Mouse (Mus musculus) thymus, postnatal 25 days (tissue): ENCODE measurements around the gene Ubox5.
"Not testable (repeated sequence)": the region's sequence is repeated elsewhere in the genome, so short reads cannot be mapped to it uniquely, and the experiment has no call there.

Experiments
- DNase-seq: peaks from one replicate; pipeline ENCODE4 v3.0.0; 2022

The Ubox5 gene

DNA sequence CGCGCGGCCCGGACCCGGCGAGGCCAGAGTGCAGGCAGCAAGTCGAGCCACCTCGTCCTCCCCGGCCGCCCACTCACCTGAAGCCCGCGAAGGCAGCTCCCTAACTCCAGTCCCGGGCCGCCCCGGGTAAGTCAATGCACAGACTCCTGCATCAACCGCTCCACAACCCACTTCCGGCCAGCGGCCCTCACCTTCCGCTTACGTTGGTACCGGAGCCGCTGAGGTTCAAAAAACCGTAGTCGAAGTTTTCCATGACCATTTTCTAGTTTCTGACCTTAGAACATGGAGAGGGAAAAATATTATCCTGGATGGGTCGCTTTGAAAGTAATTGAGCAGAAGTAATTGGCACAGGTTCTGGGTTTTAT is at the start of gene Ubox5, which contains the start of gene Fastkd5:
Gene Ubox5, minus strand, starts transcription at position 200 of the 365 bp plus-strand sequence.
Gene Fastkd5, minus strand, starts transcription at position 189 of the 365 bp plus-strand sequence.
- peak; percentile 87 for DNase-seq

DNA sequence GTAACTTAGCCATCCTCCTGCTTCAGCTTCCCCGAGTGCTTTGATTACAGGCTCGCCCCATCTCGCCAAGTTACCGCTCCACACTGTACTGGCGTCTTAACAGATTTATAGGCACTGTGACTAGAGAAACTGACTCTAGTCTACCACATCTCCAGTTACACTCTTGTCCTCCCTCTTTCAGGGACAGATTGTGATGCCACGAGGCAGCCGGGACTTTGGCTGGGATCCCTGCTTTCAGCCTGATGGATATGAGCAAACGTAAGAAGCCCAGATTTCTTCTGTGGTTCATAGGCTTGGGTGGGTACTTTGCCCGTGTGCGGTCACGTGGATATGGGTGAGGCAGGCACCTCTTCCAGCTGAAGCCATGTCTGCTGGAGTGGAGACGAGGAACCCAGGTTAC is 49.3 kb upstream of the Ubox5 start:
- DNase-seq, result no peak

DNA sequence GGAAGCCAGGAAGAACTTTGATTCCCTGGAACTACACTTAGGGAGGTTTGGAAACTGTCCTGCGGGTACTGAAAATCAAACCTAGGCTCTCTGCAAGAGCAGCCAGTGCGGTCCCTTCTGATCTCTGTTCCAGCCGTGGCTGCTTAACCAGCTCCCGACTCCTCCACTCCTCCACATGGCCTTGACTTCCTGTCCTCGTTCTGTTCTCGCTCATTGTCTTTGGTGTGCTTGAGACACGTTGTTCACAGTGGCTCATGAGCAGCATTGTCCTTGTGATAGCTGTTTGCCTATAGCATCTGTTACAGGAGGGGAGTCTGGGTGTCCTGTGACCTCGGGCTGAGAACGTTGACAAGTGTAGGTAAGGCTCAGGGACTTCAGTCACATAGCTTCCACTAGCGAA is 47.4 kb upstream of the Ubox5 start:
- no peak for DNase-seq

DNA sequence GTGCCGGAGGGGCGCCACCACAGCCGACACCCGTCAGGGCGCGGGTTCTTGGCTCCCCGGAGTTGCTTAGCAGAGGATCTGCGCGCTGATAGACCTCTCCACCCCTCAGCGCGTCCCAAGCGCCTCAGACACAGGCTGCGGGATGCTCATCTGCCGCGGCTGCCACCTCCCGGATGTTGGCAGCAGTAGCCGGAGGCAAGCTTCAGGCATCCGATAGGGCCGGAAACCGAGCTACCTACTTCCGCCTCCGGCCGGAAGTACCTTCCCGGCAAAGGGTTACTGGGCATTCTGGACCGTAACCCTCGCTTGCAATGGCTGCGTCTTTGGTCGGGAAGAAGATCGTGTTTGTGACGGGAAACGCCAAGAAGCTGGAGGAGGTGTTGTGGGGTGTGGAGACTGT is 37.7 kb upstream of the Ubox5 start, which contains the start of gene Itpa:
Gene Itpa, plus strand, starts transcription at position 52 of the 400 bp plus-strand sequence.
- DNase-seq, result peak; percentile 87

DNA sequence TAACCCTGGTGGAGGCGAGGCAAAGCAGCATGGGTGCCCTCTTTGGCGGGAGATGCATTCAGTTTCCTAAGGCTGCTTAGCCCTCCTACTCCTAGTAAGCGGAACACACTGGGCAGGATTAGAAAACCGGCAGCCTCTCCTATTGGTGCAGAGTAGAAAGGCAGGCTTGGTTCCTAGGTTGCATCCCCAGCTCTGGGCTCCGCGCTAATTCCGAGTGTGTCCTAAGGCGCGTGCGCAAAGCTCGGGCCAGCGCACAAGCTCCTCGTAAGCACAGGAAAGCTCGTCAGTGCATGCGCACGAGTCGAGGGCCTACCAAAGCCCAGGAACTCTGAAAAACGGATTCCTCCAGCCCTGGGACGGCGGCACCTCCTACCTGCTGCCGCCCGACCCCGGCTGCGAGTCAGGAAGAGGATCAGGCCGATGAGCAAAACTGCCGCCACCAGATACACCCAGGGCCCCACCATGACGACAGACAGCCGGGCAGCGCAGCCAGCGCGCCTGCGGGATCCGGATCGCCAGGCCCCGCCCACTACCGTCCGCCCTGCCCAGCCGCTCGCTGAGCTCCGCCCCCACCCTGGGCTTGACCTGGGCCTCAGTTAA is 34.4 kb upstream of the Ubox5 start, which contains the start of gene Ddrgk1:
Gene Ddrgk1, minus strand, starts transcription at position 558 of the 600 bp plus-strand sequence.
- peak; percentile 89 for DNase-seq

DNA sequence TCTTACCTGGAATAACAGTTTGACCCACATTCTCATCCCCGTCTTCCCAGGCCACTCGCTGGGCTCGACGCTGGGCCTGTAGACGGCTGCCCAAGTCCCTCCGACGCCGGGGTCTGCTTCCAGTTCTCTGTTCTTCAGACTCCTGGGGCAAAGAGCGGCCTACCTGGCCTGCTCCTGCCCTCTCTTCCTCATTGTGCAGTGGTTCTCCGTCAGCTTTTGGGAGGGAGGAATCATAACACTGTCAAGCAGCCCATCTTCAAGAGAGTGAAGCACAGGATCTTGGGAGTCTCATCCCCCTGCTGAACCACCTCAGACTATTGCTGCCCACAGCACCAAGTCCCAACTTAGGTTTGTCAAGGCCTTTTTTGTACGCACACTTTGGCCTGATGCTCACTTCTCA is 33.5 kb upstream of the Ubox5 start:
- DNase-seq, result no peak

DNA sequence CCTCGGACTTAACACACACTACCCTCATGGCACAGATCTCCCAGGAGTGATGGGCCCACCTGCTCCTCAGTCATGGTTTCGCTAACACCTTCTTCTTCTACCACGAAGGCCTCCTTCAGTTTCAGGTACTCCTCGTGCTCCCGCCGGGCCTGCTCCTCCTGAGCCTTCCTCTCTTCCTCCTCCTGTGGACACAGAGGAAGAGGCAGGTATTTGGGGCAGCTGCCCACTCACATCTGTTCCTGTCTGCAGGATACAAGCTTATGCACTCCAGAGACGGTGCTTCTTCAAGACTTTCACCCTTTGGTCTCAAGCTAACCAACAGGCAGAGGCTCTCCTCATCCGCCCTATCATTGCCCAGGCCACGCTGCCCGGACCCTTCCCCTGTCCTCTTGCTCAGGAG is 28.7 kb upstream of the Ubox5 start:
- no peak for DNase-seq

DNA sequence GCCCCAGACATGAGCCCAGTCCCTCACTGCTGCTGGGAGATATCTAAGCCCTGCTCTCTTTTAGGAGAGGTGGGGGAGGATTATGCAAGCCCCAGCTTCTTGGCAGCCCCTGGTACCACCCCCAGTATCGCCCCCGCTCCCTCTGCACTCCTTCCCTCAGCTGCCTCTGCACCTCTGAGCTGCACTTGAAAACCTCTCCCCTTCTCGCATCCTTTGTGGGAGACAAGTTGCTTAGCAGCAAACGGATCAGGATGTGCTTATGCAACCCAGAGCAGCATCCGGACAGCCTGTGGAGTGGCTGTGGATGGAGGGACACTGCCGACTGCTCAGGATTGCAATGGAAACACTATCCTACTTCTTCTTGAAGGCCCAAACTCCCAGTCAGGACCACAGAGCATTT is 27.7 kb upstream of the Ubox5 start:
- no peak for DNase-seq

DNA sequence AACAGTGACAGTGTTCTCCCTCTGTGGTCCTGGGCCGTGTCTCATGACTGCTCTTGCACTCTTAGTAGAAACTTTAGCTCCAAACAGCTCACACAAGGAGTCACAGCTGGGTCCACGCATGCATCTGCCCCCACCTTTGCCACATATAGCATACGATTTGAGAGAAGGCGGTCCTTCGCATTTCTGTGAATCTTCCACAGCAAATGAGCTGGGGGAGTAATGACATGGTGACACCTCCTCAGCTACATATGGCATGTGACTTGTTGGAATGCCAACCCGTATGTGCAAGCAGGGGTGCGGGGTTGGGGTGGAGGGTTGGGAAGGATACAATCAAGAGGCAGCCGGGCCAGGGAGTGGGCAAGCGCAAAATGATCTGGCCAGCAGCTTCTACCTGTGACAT is 26.7 kb upstream of the Ubox5 start:
- no peak for DNase-seq

DNA sequence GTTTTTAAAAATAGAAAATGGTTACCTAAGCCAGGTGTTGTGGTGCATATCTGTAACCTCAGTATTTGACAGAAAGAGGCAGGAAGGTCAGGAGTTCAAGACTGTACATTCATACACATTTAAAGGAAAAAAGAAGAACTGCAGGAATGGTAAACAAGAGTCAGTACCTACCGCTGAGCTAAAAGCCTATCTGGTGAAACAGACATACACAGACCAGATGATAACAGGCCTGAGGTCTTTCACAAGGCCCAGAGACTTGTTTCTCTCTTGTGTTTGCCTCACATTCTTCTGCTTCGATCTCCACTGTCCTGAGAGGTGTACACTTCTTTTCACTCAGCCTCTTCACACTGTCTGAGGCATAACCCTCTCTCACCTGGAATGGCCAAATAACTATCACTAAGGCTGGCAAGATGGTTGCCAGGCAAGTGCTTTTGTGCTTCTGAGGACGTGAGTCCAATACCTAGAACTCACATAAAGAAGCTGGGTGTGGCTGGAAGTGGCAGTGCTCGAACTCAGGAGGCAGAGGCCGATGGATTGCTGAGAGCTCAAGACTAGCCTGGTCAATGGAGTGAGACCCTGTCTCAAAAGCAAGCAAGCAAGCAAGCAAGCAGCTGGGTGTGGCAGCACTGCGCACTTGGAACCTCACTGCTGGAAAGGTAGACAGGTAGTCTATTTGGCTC is 26.0 kb upstream of the Ubox5 start:
- DNase-seq, result no peak

DNA sequence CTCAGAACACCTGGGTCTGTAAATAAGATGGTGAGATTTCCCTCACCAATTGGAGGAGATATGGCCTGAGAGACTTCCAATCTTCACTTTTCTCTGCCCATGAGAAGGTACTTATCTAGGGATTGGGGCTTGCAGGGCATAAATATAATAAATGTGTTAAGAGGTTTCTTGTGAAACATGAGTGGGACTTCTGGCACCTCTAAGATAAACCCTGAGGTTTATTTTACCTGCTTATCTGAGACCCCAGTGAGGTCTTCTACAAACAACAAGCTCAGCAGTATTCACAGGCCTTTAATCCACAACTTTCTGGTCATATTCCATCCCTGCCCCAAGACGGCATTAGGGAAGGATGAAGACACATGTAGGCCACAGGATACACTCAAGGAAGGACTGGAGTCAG is 23.9 kb upstream of the Ubox5 start:
- no peak for DNase-seq

DNA sequence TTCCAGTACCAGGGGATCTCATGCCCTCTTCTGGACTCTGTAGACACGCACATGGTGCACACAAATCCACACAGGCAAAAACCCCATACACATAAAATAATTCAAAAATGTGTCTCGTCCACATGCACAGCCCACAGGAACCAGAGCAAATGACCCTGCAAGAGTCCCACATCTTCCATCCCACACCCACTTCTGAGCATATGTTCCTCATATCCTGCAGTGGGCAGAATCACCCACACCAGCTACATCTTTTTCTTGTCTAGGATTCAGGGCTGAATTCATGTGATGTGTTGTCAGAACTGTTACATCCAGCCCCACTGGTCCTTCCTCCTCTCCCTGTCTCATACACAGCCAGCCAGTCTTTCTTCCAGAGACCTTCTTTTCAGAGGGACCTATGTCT is 23.5 kb upstream of the Ubox5 start:
- no peak for DNase-seq

DNA sequence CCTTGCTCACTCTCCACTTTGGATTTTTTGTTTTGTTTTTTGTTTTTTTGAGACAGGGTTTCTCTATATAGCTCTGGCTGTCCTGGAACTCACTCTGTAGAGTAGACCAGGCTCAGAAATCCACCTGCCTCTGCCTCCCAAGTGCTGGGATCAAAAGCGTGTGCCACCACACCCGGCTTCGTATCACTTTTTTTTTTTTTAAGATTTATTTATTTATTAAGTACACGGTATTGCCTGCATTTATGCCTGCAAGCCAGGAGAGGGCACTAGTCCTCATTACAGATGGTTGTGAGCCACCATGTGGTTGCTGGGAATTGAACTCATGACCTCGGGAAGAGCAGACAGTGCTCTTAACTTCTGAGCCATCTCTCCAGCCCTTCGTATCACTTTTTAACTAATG is 19.2 kb upstream of the Ubox5 start:
- not testable (repeated sequence) for DNase-seq

DNA sequence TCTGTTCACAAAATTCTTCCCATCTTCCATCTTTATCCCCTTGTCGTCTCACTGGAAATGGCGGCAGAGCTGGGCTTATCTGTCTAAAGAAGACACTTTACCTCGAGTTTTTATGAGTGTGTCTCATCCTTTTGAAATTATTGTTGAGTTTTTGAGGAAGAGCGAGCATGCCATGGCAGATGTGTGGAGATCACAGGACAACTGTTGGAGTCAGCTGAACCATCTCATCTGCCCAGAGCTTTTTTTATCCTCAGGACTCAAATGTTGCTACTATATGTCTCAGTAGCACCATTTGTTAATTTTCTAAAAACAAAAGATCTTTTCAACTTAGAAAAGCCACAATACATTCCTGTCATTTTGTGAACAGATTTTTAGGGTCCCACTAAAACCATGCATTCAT is 15.4 kb upstream of the Ubox5 start:
- DNase-seq, result no peak

DNA sequence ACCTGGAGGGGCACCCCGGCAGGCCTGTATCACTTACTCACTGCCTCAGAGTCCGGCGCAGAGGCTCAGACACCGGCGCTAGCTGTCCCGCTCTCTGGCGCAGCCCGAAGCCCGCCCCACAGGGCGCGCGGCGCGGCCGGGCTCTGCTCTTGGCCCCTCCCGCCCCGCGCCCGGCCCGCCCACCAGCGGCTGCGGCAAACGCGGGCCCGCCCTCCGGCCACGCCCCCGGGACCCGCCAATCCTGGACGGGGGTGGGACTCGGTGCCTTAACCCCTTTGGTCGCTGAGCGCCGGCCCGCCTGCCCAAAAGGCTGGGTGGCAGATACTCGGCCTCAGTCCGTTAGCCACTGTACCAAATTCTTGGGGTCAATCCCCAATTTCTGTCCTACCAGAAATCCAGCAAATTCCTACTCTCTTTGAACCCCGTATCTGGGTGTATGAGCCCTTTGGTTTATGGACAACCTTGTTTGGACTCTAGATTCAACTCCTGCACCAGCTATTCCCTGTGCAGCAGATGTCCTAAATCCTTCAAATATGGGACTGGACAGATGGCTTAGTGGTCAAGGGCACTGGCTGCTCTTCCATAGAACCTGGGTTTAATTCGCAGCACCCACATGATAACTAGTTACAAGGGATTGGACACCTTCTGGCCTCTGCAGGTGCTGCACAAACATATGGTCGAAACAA is 13.0 kb upstream of the Ubox5 start, which contains the start of gene Lzts3:
Gene Lzts3, minus strand, starts transcription at position 120 of the 686 bp plus-strand sequence.
- DNase-seq, result peak; percentile 93

DNA sequence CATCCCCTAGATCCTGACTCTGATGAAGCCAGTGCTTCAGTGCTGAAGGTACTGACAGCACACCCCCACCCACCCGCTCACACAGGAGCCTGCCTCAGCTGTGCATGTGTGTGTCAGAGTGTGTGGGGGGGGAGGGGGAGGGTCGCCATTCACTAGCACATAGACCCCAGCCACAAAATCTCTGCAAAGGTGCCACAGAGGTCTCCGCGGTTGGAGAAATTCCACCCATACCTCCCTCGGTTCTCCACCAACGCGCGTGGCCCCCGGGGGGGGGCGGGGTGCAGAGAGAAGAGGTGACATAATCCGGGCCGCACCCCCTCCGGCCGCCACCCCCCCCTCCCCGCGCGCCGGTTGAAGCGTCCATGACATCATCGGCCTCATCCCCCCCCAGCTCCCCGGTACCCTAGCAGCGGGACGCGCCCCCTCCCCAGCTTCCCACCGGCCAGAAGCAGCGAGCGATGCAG is 12.4 kb upstream of the Ubox5 start:
- DNase-seq, result peak; percentile 32

DNA sequence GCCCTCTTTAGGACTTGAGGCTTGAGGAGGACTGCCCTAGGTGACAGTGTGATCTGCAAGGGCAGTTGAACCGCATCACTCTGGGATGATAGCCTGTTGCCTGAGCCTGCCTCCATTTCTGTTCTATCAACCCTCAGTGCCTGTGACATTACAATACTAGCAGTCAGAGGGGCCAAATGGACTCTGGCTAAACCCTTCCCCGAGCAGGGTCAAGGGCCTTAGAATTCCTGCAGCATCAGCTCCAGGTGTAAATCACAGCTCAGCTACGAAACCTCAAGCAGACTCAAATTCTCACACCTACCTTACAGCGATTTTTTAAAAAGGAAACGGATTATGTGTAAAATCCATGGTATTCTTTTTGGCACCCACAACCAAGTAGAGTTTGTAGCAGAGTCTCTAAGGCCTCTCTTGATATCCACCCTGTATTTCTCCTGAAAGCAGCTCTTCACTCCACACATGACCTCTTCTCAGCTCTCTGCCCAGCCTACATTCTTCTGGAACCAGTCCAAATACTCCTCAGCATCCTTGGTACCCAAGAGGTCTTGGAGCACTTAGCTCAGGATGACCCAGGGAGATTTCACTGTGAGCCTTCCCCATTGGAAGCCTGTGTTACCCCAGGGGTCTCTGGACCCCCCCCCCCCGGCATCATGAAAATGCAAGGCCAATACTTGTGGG is 11.7 kb upstream of the Ubox5 start:
- DNase-seq, result no peak

DNA sequence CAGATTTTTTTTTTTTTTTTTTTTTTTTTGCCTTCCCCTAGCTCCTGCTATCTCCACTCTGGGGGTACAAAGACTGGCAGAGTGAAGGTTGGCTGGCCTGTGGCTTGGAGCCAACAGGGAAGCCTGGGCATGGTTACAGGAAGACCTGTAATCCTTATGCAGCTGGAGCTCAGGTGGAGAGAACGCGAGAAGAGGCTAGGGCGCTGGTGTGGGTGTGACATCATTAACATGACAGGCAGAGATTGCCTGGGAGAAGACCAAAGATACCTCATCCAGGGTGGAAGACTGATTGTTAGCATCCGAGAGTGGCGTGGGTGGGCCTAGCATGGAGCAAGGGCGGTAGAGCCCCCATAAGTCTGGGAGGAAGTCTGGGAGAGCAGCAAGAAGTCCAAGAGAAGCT is 9.4 kb upstream of the Ubox5 start:
- DNase-seq, result no peak

DNA sequence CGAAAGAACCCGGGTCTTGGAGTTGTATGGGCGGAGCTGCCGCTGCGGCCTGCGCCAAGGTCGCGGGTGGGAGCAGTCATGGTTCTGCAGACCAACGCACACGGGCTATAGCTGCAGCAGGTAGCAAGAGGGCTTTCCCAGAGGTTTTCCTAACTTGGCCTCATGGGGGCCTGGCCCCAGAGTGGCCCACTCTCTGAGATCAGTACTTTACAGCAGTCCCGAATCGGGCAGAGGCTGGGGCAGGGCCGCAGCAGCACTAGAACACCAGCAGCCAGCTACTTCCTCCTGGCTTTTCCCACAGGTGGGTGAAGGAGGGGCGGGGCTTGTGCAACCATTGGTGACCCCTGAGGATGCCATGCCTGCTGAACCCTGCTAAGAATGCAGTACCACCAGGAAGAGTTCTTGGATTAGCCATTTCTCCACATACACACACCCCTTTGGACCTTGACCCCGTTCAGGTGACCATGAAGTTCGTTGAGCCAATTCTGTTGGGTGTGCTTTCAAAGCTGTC is 8.3 kb upstream of the Ubox5 start:
- no peak for DNase-seq

DNA sequence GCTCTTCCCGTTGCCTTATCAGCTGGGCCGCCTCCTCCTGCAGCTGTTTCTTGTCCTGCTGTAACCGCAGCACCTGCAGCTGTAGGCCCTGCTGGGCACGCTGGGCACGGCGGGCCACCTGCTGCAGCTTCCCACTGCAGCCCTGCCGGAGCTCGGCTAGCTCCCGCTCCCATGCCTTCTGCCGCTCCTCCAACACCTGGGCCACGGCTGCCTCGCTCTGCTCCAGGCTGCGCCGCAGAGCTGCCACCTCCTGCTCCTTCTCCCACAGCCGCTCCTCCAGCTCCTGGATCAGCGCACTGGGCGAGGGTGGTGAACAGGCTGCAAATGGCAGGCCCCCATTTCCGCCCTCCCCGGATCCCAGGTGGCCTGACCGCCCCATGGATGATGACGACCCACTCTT is 6.0 kb upstream of the Ubox5 start:
- DNase-seq, result peak; percentile 84

DNA sequence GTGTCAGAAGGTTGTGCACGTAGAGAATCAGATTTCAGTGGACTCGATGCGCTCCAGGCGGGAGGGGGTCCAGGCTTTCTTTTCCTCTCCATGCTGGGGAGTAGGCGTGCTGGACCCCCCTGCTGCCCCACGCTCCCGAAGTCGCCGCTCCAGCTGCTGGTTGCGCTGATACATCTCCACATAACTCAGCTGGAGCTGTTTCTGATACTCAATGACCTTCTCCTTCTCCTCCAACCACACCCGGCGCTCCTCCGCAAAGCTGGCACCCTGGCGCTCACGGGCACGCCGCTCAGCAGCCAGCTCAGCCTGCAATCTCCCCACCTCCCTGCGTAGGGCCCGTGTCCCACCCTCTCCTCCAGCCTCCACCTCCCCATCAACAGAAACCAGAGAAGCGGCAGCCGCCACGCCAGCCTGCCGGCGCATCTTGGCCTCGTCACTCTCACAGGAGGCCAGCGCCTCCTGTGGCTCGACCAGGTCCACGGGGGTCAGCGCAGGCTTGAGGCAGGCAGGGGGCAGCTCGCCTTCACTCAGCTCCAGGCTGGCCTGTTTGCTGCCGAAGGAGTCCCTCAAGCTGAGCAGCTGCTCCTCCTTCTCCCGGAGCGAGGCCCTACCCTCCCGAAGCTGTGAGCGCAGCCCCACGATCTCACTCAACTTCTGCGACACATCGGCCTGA is 5.0 kb upstream of the Ubox5 start:
- peak; percentile 46 for DNase-seq

DNA sequence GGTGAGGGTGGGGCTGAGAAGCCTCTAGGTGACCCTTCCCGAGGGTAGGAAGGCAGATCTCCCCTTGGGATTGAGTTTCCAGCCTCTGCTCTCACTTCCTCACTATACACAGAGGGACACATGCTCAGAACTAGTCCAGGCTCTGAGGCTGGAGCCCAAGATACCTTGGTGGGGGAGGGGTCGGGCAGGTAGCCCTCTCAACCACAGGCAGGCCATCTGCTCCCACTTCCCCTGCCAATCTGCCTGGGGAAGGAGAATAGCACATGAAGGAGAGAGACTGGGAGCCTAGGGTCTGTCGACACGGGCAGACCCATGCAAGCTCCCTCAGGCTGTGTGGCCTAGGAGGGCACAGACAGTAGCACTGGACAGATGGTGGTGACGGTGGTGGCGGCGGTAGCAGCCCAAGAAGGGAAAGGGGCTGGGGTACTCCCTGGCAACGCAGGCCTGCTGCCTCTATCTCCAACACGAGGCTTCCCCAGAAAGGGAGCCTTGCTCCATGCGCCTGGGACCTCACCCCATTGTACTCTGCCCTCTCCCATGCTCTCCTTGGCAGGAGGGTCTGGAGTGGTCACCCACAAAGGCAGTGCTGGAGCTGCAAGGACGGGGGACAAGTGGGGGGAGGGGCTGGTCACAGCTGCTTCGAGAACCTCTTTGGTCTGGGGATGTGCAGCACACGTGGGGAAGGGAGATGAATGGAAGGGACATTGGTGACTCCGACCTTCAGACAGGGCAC is 4.3 kb upstream of the Ubox5 start:
- DNase-seq, result no peak
